Mouse (Mus musculus) megakaryocyte, embryonic 14.5 days (primary cell): ENCODE measurements at regions not wholly inside any gene's neighbourhood (a gene's known extent, or its start where the extent isn't known, plus 50 kb on each side); places are given as distances from the start of the nearest gene placed in this dataset.

Experiments
- FLI1 ChIP-seq: IDR thresholded peaks from 2 replicates; pipeline ENCODE4 v1.6.1; 2012; ENCODE audit warnings: low read length, inconsistent platforms, mixed read lengths
- GATA1 ChIP-seq: IDR thresholded peaks from 3 replicates; pipeline ENCODE4 v1.6.1; 2012; ENCODE audit warnings: mixed read lengths, low read length, inconsistent platforms, borderline replicate concordance

- TF ChIP-seq FLI1 (no peak), GATA1 (no peak)
Observed at GRCm38 (mm10) chr7:116816494-116816893, 312.3 kb downstream of the Nucb2 start.
